Mouse (Mus musculus): ENCODE data around the gene Zfp941. TPM values are rescaled to one million over a fixed set of nuclear protein-coding genes. Genes with fewer than 3 reads are reported as not detected.

Gene Zfp941
- total and polyA plus RNA-seq, 2 experiments from 2014 or later = 0.11 to 0.45 TPM

DNA sequence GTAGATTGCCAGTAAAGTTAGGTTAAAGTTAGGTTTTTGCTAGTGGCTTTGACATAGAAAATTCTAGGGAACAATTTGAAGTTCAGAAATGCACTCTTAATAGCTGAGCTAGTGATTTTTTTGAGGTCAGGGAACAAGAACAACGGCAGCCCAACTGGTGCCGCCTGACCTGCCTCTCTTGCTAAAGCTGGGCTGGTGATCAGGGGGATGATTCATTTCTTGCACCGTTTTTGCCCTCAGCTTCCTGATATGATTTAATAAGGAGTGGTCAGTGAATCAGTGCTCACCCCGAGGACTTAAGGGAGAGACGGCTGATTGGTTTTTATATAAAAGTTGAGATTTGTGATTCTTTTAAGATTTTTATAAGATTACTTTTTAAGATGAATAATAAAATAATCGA, 9.5 kb upstream of the Zfp941 start:
- Histone ChIP-seq H3K36me3 (replicated peaks; ENCODE audit: control insufficient read depth, insufficient read depth, low read length) (no peaks in the 10 kb centered on the region), H3K27me3 (ENCODE audit: control insufficient read depth, insufficient read depth, low read length) (0 out of 2 replicates have a peak, but pooled peaks cover 4% of the 10 kb centered on the region), H3K27ac (ENCODE audit: low read depth) (no peak overlapping the region), H3K9me3 (replicated peaks; ENCODE audit: control insufficient read depth, low read length) (no peaks in the 10 kb centered on the region), H3K9ac (replicated peaks; ENCODE audit: low read depth, low read length) (no peak overlapping the region), H3K4me2 (ENCODE audit: low read depth, low read length) (no peak overlapping the region), H3K4me1 (ENCODE audit: control insufficient read depth, insufficient read depth) (no peaks in the 10 kb centered on the region), H3K4me3 (ENCODE audit: low read depth, low read length) (no peak overlapping the region)
- DNase-seq (ENCODE audit: low spot score) (no peak), ATAC-seq (ENCODE audit: insufficient read depth, low read depth) (no peak)
- WGBS = 57% methylated on average over 6 of the region's 6 CpGs
- TF ChIP-seq CTCF (IDR thresholded peaks at IDR 0.05; ENCODE audit: low read depth) = no peak
- TF ChIP-seq EP300 (IDR thresholded peaks at IDR 0.05; ENCODE audit: low read depth) = no peak

GRCm38 (mm10) chr7:140828171-140828881, 6.3 kb upstream of the Zfp941 start:
- WGBS = 19% methylated on average over 8 of the region's 8 CpGs
- peak; percentile 58; the same call in 1 of the 2 replicates for ATAC-seq (ENCODE audit: insufficient read depth, low read depth)
- Histone ChIP-seq H3K4me2 (ENCODE audit: low read depth, low read length) (peak overlapping the region; percentile 23; the same call in 1 of the 2 replicates), H3K9me3 (replicated peaks; ENCODE audit: control insufficient read depth, low read length) (no peaks in the 10 kb centered on the region), H3K4me3 (ENCODE audit: low read depth, low read length) (no peak overlapping the region), H3K27me3 (ENCODE audit: control insufficient read depth, insufficient read depth, low read length) (0 out of 2 replicates have a peak, but pooled peaks cover 4% of the 10 kb centered on the region), H3K4me1 (ENCODE audit: control insufficient read depth, insufficient read depth) (no peaks in the 10 kb centered on the region), H3K27ac (ENCODE audit: low read depth) (no peak overlapping the region), H3K36me3 (replicated peaks; ENCODE audit: control insufficient read depth, insufficient read depth, low read length) (no peaks in the 10 kb centered on the region), H3K9ac (replicated peaks; ENCODE audit: low read depth, low read length) (no peak overlapping the region)
- TF ChIP-seq EP300 (IDR thresholded peaks at IDR 0.05; ENCODE audit: low read depth) (no peak), CTCF (IDR thresholded peaks at IDR 0.05; ENCODE audit: low read depth) (peak; percentile 63)
- peak; percentile 26 for DNase-seq (ENCODE audit: low spot score)

- Histone ChIP-seq H3K4me1 (ENCODE audit: control insufficient read depth, insufficient read depth) (peaks cover 10% of the 10 kb centered on the region; the same call in 1 of the 2 replicates), H3K27me3 (ENCODE audit: control insufficient read depth, insufficient read depth, low read length) (no peaks in the 10 kb centered on the region), H3K27ac (ENCODE audit: low read depth) (no peak overlapping the region), H3K4me3 (ENCODE audit: low read depth, low read length) (no peak overlapping the region), H3K9me3 (replicated peaks; ENCODE audit: control insufficient read depth, low read length) (no peaks in the 10 kb centered on the region), H3K4me2 (ENCODE audit: low read depth, low read length) (no peak overlapping the region), H3K36me3 (replicated peaks; ENCODE audit: control insufficient read depth, insufficient read depth, low read length) (no peaks in the 10 kb centered on the region), H3K9ac (replicated peaks; ENCODE audit: low read depth, low read length) (no peak overlapping the region)
- ATAC-seq (ENCODE audit: insufficient read depth, low read depth) (no peak), DNase-seq (ENCODE audit: low spot score) (no peak)
- TF ChIP-seq CTCF (IDR thresholded peaks at IDR 0.05; ENCODE audit: low read depth) (no peak), EP300 (IDR thresholded peaks at IDR 0.05; ENCODE audit: low read depth) (no peak)
- 88% methylated on average over 4 of the region's 4 CpGs for WGBS
Measured at GRCm38 (mm10) chr7:140822731-140823130, 753 bp upstream of the Zfp941 start.

- Histone ChIP-seq H3K4me3 (ENCODE audit: low read depth, low read length) (peak overlapping the region; percentile 49), H3K9me3 (replicated peaks; ENCODE audit: control insufficient read depth, low read length) (no peaks in the 10 kb centered on the region), H3K4me1 (ENCODE audit: control insufficient read depth, insufficient read depth) (peaks cover 10% of the 10 kb centered on the region; the same call in 1 of the 2 replicates), H3K4me2 (ENCODE audit: low read depth, low read length) (peak overlapping the region; percentile 81), H3K36me3 (replicated peaks; ENCODE audit: control insufficient read depth, insufficient read depth, low read length) (no peaks in the 10 kb centered on the region), H3K27me3 (ENCODE audit: control insufficient read depth, insufficient read depth, low read length) (no peaks in the 10 kb centered on the region), H3K9ac (replicated peaks; ENCODE audit: low read depth, low read length) (0 out of 2 replicates have a peak overlapping the region, but pooled peaks have one; percentile 46), H3K27ac (ENCODE audit: low read depth) (no peak overlapping the region)
- ATAC-seq (ENCODE audit: insufficient read depth, low read depth) = no peak
- WGBS = 49% methylated on average over 5 of the region's 5 CpGs
- no peak for TF ChIP-seq CTCF (IDR thresholded peaks at IDR 0.05; ENCODE audit: low read depth)
- DNase-seq (ENCODE audit: low spot score) = no peak
Measured at GRCm38 (mm10) chr7:140821305-140821652, 699 bp downstream of the Zfp941 start.

GRCm38 (mm10) chr7:140820173-140820572, 1.8 kb downstream of the Zfp941 start:
- 58% methylated on average over 4 of the region's 4 CpGs for WGBS
- Histone ChIP-seq H3K9me3 (replicated peaks; ENCODE audit: control insufficient read depth, low read length) (no peaks in the 10 kb centered on the region), H3K9ac (replicated peaks; ENCODE audit: low read depth, low read length) (no peak overlapping the region), H3K4me1 (ENCODE audit: control insufficient read depth, insufficient read depth) (peaks cover 10% of the 10 kb centered on the region; the same call in 1 of the 2 replicates), H3K27me3 (ENCODE audit: control insufficient read depth, insufficient read depth, low read length) (no peaks in the 10 kb centered on the region), H3K4me3 (ENCODE audit: low read depth, low read length) (no peak overlapping the region), H3K4me2 (ENCODE audit: low read depth, low read length) (no peak overlapping the region), H3K36me3 (replicated peaks; ENCODE audit: control insufficient read depth, insufficient read depth, low read length) (no peaks in the 10 kb centered on the region), H3K27ac (ENCODE audit: low read depth) (no peak overlapping the region)
- no peak for ATAC-seq (ENCODE audit: insufficient read depth, low read depth)
- no peak for TF ChIP-seq CTCF (IDR thresholded peaks at IDR 0.05; ENCODE audit: low read depth)
- TF ChIP-seq EP300 (IDR thresholded peaks at IDR 0.05; ENCODE audit: low read depth) = no peak
- DNase-seq (ENCODE audit: low spot score) = no peak

DNA sequence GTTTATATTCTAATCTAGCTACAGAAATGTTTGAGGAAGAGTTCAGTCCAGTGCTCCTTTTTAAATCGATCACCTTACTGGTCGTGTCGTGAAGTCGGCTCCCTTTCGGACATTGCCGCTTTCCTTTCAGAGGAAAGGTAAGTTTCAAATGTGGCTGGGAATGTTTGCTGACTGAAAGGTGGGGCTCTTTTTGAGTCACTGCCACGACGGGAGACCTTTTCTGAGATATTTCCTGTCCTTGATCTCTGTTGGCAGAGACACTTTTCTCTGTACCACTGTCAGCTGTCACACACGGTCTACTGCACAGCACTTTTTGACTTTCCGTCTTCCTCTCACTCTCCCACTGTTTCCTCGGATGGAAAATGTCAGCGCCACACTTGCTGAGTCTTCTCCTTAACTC, 9.1 kb downstream of the Zfp941 start:
- Histone ChIP-seq H3K4me2 (ENCODE audit: low read depth, low read length) (no peak overlapping the region), H3K9ac (replicated peaks; ENCODE audit: low read depth, low read length) (no peak overlapping the region), H3K36me3 (replicated peaks; ENCODE audit: control insufficient read depth, insufficient read depth, low read length) (peaks cover 13% of the 10 kb centered on the region; the same call in 1 of the 2 replicates), H3K4me3 (ENCODE audit: low read depth, low read length) (no peak overlapping the region), H3K9me3 (replicated peaks; ENCODE audit: control insufficient read depth, low read length) (no peaks in the 10 kb centered on the region), H3K4me1 (ENCODE audit: control insufficient read depth, insufficient read depth) (no peaks in the 10 kb centered on the region), H3K27ac (ENCODE audit: low read depth) (no peak overlapping the region), H3K27me3 (ENCODE audit: control insufficient read depth, insufficient read depth, low read length) (no peaks in the 10 kb centered on the region)
- ATAC-seq (ENCODE audit: insufficient read depth, low read depth) (no peak), DNase-seq (ENCODE audit: low spot score) (no peak)
- TF ChIP-seq EP300 (IDR thresholded peaks at IDR 0.05; ENCODE audit: low read depth) (no peak), CTCF (IDR thresholded peaks at IDR 0.05; ENCODE audit: low read depth) (no peak)
- WGBS = 77% methylated on average over 12 of the region's 12 CpGs

Measured in heart, postnatal 0 days (tissue).